Mouse (Mus musculus) cerebellum, postnatal 10 days (tissue): ENCODE measurements at regions not wholly inside any gene's neighbourhood (a gene's known extent, or its start where the extent isn't known, plus 50 kb on each side); places are given as distances from the start of the nearest gene placed in this dataset.

Source experiments
- DNase-seq, 2 experiments: peaks; one replicate each; pipeline ENCODE4 v3.0.0; 2021; ENCODE audit warnings: mixed read lengths in 2 of 2

GRCm38 (mm10) chr15:39998063-39998462 is 136.1 kb upstream of the 9330182O14Rik start:
- DNase-seq, result no peak

- no peak for DNase-seq
Measured at GRCm38 (mm10) chr15:40000022-40000421, 134.1 kb upstream of the 9330182O14Rik start.

- peak in 1 of 2 experiments; percentile 8 for DNase-seq
Measured at GRCm38 (mm10) chr15:40005096-40005495, 129.1 kb upstream of the 9330182O14Rik start.

GRCm38 (mm10) chr15:40007844-40008243 is 126.3 kb upstream of the 9330182O14Rik start:
- DNase-seq, result no peak

- DNase-seq, result no peak
Measured at GRCm38 (mm10) chr15:40013833-40014232, 120.3 kb upstream of the 9330182O14Rik start.

GRCm38 (mm10) chr15:40017019-40017418 is 117.1 kb upstream of the 9330182O14Rik start:
- DNase-seq, result no peak

- no peak for DNase-seq
Measured at GRCm38 (mm10) chr15:40017597-40017996, 116.6 kb upstream of the 9330182O14Rik start.

GRCm38 (mm10) chr15:40018047-40018791 is 115.9 kb upstream of the 9330182O14Rik start:
- no peak for DNase-seq

- DNase-seq, result peak; percentile 5 to 13
Measured at GRCm38 (mm10) chr15:40018792-40019151, 115.4 kb upstream of the 9330182O14Rik start.

- no peak for DNase-seq
Measured at GRCm38 (mm10) chr15:40019226-40019625, 114.9 kb upstream of the 9330182O14Rik start.

- no peak for DNase-seq
Measured at GRCm38 (mm10) chr15:40020097-40020496, 114.1 kb upstream of the 9330182O14Rik start.

GRCm38 (mm10) chr15:40020646-40021045 is 113.5 kb upstream of the 9330182O14Rik start:
- no peak for DNase-seq

GRCm38 (mm10) chr15:40023195-40023594 is 111.0 kb upstream of the 9330182O14Rik start:
- no peak for DNase-seq

- no peak for DNase-seq
Measured at GRCm38 (mm10) chr15:40032088-40032487, 102.1 kb upstream of the 9330182O14Rik start.

- no peak for DNase-seq
Measured at GRCm38 (mm10) chr15:40036181-40036580, 98.0 kb upstream of the 9330182O14Rik start.

GRCm38 (mm10) chr15:40037266-40037665 is 96.9 kb upstream of the 9330182O14Rik start:
- no peak for DNase-seq

GRCm38 (mm10) chr15:40046219-40046618 is 87.9 kb upstream of the 9330182O14Rik start:
- DNase-seq, result no peak

GRCm38 (mm10) chr15:40047100-40047499 is 87.1 kb upstream of the 9330182O14Rik start:
- DNase-seq, result no peak

GRCm38 (mm10) chr15:40068051-40068450 is 66.1 kb upstream of the 9330182O14Rik start:
- DNase-seq, result peak; percentile 6 to 8

GRCm38 (mm10) chr15:40075334-40075893 is 58.8 kb upstream of the 9330182O14Rik start:
- peak in 1 of 2 experiments; percentile 16 for DNase-seq

GRCm38 (mm10) chr15:40079872-40080271 is 54.3 kb upstream of the 9330182O14Rik start:
- no peak for DNase-seq
